Mouse (Mus musculus) liver, embryonic 11.5 days (tissue): ENCODE data around the gene Stpg3. TPM values are rescaled to one million over a fixed set of nuclear protein-coding genes. Genes with fewer than 3 reads are reported as not detected.

Experiments used
- ATAC-seq: fragments of 200-750 bp; cut with Nextera tagmentation; replicated peaks from 2 replicates; pipeline ENCODE4 v1.8.0; 2017; ENCODE audit warnings: moderate number of reproducible peaks, mild to moderate bottlenecking, moderate TSS enrichment, moderate library complexity; ENCODE audit not compliant: low FRiP score
- DNase-seq: peaks from one replicate; pipeline ENCODE4 v3.0.0-alpha.2; 2017; ENCODE audit warnings: low spot score
- H3K27ac ChIP-seq: fragments of 300-500 bp; sonication (generic); 2 replicates; pipeline ENCODE4 v1.5.1; 2014; ENCODE audit warnings: mild to moderate bottlenecking, low read depth, low read length, control low read depth
- H3K27me3 ChIP-seq: fragments of 300-500 bp; sonication (generic); replicated peaks from 2 replicates; pipeline ENCODE4 v1.6.1; 2014; ENCODE audit warnings: low read length, mixed read lengths; ENCODE audit not compliant: control insufficient read depth, insufficient read depth
- H3K36me3 ChIP-seq: fragments of 300-500 bp; sonication (generic); 2 replicates; pipeline ENCODE4 v1.6.1; 2014; ENCODE audit warnings: mild to moderate bottlenecking, low read length, moderate library complexity, mixed read lengths; ENCODE audit not compliant: control insufficient read depth, insufficient read depth
- H3K4me1 ChIP-seq: fragments of 300-500 bp; sonication (generic); replicated peaks from 2 replicates; pipeline ENCODE4 v1.6.1; 2014; ENCODE audit warnings: low read length, mixed read lengths; ENCODE audit not compliant: control insufficient read depth, insufficient read depth
- H3K4me2 ChIP-seq: fragments of 300-500 bp; sonication (generic); 2 replicates; pipeline ENCODE4 v1.6.1; 2014; ENCODE audit warnings: mild to moderate bottlenecking, control low read depth, moderate library complexity
- H3K4me3 ChIP-seq: fragments of 300-500 bp; sonication (generic); 2 replicates; pipeline ENCODE4 v1.5.1; 2014; ENCODE audit warnings: low read depth, low read length, control low read depth
- H3K9ac ChIP-seq: fragments of 300-500 bp; sonication (generic); 2 replicates; pipeline ENCODE4 v1.6.1; 2014; ENCODE audit warnings: low read depth, low read length, control low read depth
- H3K9me3 ChIP-seq: fragments of 300-500 bp; sonication (generic); 2 replicates; pipeline ENCODE4 v1.6.1; 2016; ENCODE audit warnings: low read length, inconsistent platforms, mixed read lengths; ENCODE audit not compliant: control insufficient read depth
- WGBS: fragments of 180-500 bp; shearing (Covaris S2); extraction: QIAGEN DNeasy Blood & Tissue Kit; methylation state at CpG from one replicate; pipeline ENCODE4 v1.1.7; 2014; 5-methylcytosine and 5-hydroxymethylcytosine counted together
- polyA plus RNA-seq: library from polyadenylated mRNA; unstranded; fragments of >200 nt; fragmentation: Nextera tagmentation; extraction: Ambion mirVana; gene quantifications from 2 replicates; pipeline ENCODE4 v1.2.1, GENCODE M21; 2014

Stpg3 gene
- polyA plus RNA-seq, 1 experiment from 2014 or later: 0.29 TPM

DNA sequence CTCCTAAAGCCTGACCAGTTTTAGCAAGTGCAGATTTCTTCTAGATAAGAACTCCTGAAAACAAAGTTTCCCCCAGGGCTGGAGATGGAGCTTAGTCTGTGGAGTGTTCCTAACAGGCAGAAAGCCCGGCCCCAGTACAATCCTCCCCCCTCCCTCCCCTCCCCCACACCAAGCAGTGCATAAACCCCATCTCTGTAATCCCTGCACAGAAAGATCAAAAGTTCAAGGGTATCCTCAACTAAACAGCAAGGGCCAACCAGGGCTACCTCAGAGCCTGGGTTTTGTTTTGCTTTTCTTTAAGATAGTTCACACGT is 45.8 kb downstream of the Stpg3 start:
- no peaks in the 10 kb centered on the region for H3K36me3 ChIP-seq

DNA sequence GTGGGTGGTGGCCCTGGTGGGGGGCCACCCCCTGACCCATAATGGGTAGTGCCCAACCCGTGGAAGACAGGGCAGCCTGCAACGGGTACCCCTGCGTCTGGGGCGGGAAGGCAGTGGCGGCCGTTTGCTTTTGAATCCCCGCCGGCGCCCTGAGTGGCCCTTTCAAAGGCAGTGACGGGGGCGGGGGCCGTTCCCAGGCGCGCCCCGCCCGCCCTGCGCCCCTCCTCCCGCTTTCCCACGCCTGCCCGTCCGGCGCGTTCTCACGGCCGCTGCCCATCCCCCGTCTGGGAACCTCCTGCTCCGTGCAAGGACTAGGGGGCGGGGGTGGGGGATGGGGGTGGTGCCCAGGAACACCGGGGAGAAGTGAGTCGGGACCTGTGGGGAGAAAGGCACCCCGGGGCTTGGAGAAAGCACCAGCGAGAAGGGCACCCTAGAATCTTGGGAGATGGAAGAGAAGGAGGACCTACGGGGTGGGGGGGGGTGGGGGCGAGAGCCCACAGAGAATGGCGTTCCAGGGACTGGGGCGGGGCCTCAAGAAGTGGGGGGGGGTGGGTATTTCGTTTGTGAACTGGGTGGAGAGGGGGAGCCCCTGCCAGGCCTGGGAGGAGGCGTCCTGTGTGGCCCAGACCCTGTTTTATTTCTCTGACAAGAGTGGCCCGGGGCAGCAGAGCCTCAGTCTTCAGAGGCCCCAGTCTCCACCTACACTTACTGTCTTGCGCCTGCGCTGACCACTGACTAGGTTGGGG is 46.3 kb downstream of the Stpg3 start:
- Histone ChIP-seq H3K27ac (peak overlapping the region; percentile 44), H3K4me1 (peaks cover 37% of the 10 kb centered on the region), H3K9me3 (no peaks in the 10 kb centered on the region), H3K4me2 (peak overlapping the region; percentile 94), H3K36me3 (no peaks in the 10 kb centered on the region), H3K4me3 (peak overlapping the region; percentile 57), H3K9ac (peak overlapping the region; percentile 72), H3K27me3 (no peaks in the 10 kb centered on the region)
- 3% methylated on average over 32 of the region's 41 CpGs for WGBS
- DNase-seq (peak; percentile 63), ATAC-seq (peak; percentile 71)

More for the DNA sequence above, 45.8 kb downstream of the Stpg3 start:
- no peaks in the 10 kb centered on the region for H3K27me3 ChIP-seq
- no peaks in the 10 kb centered on the region for H3K9me3 ChIP-seq
- DNase-seq (no peak), ATAC-seq (no peak)
- H3K4me3 ChIP-seq: peak overlapping the region; percentile 57
- H3K4me2 ChIP-seq: peak overlapping the region; percentile 94
- peak overlapping the region; percentile 72 for H3K9ac ChIP-seq
- WGBS: 23% methylated on average over 2 of the region's 2 CpGs
- peak overlapping the region; percentile 44 for H3K27ac ChIP-seq
- H3K4me1 ChIP-seq: peaks cover 39% of the 10 kb centered on the region

DNA sequence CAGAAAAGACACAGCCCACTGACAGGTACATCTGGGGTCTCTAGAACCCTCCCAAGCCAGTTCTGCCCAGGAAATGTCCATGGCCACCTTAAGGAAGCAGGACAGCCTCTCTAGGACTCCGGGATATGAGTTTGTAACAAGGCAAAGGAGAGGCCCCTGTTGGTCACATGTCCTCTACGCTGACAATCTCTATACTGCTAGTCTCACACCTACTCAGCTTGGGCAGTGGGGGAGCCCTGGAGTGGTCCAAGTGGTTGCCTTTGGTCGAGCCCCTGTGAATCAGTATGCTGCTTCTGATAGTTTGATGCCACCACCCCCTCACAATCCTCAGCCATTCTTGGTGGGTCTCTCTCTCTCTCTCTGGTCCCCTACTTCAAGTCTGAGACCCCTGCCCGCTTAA is 47.0 kb downstream of the Stpg3 start:
- peak; percentile 50; the same call in 1 of the 2 replicates for ATAC-seq
- WGBS: 36% methylated on average over 4 of the region's 4 CpGs
- no peaks in the 10 kb centered on the region for H3K9me3 ChIP-seq
- peak overlapping the region; percentile 72 for H3K9ac ChIP-seq
- H3K4me1 ChIP-seq: peaks cover 31% of the 10 kb centered on the region
- DNase-seq: no peak
- H3K27me3 ChIP-seq: no peaks in the 10 kb centered on the region
- peak overlapping the region; percentile 57 for H3K4me3 ChIP-seq
- H3K4me2 ChIP-seq: peak overlapping the region; percentile 94
- H3K27ac ChIP-seq: peak overlapping the region; percentile 44; the same call in 1 of the 2 replicates
- H3K36me3 ChIP-seq: no peaks in the 10 kb centered on the region

Other genes starting within 250 kb of the Stpg3 start
- 149 and 158 TPM in 2 replicates for gene Mrpl41, start 239.5 kb downstream of the Stpg3 start, polyA plus RNA-seq
- 24.7 TPM in 2 replicates for gene Pnpla7, start 238.6 kb downstream of the Stpg3 start, polyA plus RNA-seq
- gene Nsmf, start 160.3 kb downstream of the Stpg3 start, polyA plus RNA-seq: 29.0 and 32.6 TPM in 2 replicates
- gene Entpd8, start 134.3 kb downstream of the Stpg3 start, polyA plus RNA-seq: 0.90 and 1.7 TPM in 2 replicates
- gene Noxa1, start 119.5 kb downstream of the Stpg3 start, polyA plus RNA-seq: 0.69 and 1.0 TPM in 2 replicates
- gene Nrarp, start 33.9 kb downstream of the Stpg3 start, polyA plus RNA-seq: 6.5 and 7.6 TPM in 2 replicates
- gene Tor4a, start 17.8 kb downstream of the Stpg3 start, polyA plus RNA-seq: 12.1 and 13.1 TPM in 2 replicates
- 85.3 and 86.3 TPM in 2 replicates for gene Nelfb, start 3.1 kb downstream of the Stpg3 start, polyA plus RNA-seq
- 0.45 TPM in 2 replicates for gene Fam166a, start 4.1 kb upstream of the Stpg3 start, polyA plus RNA-seq
- 823 and 870 TPM in 2 replicates for gene Tubb4b, start 10.1 kb upstream of the Stpg3 start, polyA plus RNA-seq
- 0.07 TPM in 1 of 2 replicates, not detected in the other for gene Slc34a3, start 19.7 kb upstream of the Stpg3 start, polyA plus RNA-seq
- gene Rnf224, start 22.1 kb upstream of the Stpg3 start, polyA plus RNA-seq: 0.10 and 0.21 TPM in 2 replicates
- 7.7 and 8.1 TPM in 2 replicates for gene Rnf208, start 27.6 kb upstream of the Stpg3 start, polyA plus RNA-seq
- gene Cysrt1, start 27.8 kb upstream of the Stpg3 start, polyA plus RNA-seq: not detected in 2 replicates
- 6.3 and 6.8 TPM in 2 replicates for gene AL732309.1, start 32.2 kb upstream of the Stpg3 start, polyA plus RNA-seq
- 14.4 and 15.2 TPM in 2 replicates for gene Tmem203, start 40.8 kb upstream of the Stpg3 start, polyA plus RNA-seq
- 9.6 and 10.3 TPM in 2 replicates for gene Tprn, start 48.0 kb upstream of the Stpg3 start, polyA plus RNA-seq
- gene Ssna1, start 57.8 kb upstream of the Stpg3 start, polyA plus RNA-seq: 233 and 237 TPM in 2 replicates
- 74.7 and 77.6 TPM in 2 replicates for gene Anapc2, start 57.8 kb upstream of the Stpg3 start, polyA plus RNA-seq
- gene Tmem210, start 73.5 kb upstream of the Stpg3 start, polyA plus RNA-seq: not detected in 2 replicates
- not detected in 2 replicates for gene Lrrc26, start 75.3 kb upstream of the Stpg3 start, polyA plus RNA-seq
- 1.0 and 1.6 TPM in 2 replicates for gene Grin1, start 104.5 kb upstream of the Stpg3 start, polyA plus RNA-seq
- gene Man1b1, start 117.7 kb upstream of the Stpg3 start, polyA plus RNA-seq: 48.3 and 62.9 TPM in 2 replicates
- gene Dpp7, start 141.7 kb upstream of the Stpg3 start, polyA plus RNA-seq: 17.4 and 18.3 TPM in 2 replicates
- gene Uap1l1, start 151.0 kb upstream of the Stpg3 start, polyA plus RNA-seq: 15.6 and 17.8 TPM in 2 replicates
- 45.3 and 51.0 TPM in 2 replicates for gene Sapcd2, start 157.7 kb upstream of the Stpg3 start, polyA plus RNA-seq
- gene Entpd2, start 181.2 kb upstream of the Stpg3 start, polyA plus RNA-seq: 0.25 and 0.45 TPM in 2 replicates
- gene Npdc1, start 184.7 kb upstream of the Stpg3 start, polyA plus RNA-seq: 7.0 and 8.1 TPM in 2 replicates
- 0.09 TPM in 1 of 2 replicates, not detected in the other for gene Fut7, start 208.6 kb upstream of the Stpg3 start, polyA plus RNA-seq
- gene Abca2, start 214.1 kb upstream of the Stpg3 start, polyA plus RNA-seq: 3.9 and 4.5 TPM in 2 replicates
- 0.21 TPM in 1 of 2 replicates, not detected in the other for gene Clic3, start 242.2 kb upstream of the Stpg3 start, polyA plus RNA-seq
- 9.2 and 14.3 TPM in 2 replicates for gene Paxx, start 246.5 kb upstream of the Stpg3 start, polyA plus RNA-seq